Mouse (Mus musculus): ENCODE results near the gene Cstl1.
"Not testable (repeated sequence)": the region's sequence is repeated elsewhere in the genome, so short reads cannot be mapped to it uniquely, and the experiment has no call there.

The Cstl1 gene

DNA sequence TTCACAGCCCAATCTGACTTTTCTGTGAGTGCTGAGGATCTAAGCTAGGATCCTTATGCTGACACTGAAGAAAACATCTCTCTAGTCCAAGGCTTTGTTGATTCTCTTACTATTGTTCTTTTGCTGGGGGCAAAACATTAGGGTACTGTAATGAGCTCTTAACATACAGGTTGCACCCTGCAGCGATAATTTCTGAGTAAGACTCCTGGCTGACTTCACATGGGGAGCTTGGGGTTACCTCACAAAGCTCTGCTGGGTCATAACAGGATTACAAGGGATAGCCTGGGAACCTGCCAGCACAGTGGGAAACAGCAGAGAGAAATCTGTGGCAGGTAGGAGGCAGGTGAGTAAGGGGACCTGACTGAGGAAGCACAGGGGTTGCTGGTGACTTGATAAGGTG, at the start of gene Cstl1:
TSS of gene Cstl1 (plus strand) at position 301 of the 400 bp plus-strand sequence.
- no peak for DNase-seq

DNA sequence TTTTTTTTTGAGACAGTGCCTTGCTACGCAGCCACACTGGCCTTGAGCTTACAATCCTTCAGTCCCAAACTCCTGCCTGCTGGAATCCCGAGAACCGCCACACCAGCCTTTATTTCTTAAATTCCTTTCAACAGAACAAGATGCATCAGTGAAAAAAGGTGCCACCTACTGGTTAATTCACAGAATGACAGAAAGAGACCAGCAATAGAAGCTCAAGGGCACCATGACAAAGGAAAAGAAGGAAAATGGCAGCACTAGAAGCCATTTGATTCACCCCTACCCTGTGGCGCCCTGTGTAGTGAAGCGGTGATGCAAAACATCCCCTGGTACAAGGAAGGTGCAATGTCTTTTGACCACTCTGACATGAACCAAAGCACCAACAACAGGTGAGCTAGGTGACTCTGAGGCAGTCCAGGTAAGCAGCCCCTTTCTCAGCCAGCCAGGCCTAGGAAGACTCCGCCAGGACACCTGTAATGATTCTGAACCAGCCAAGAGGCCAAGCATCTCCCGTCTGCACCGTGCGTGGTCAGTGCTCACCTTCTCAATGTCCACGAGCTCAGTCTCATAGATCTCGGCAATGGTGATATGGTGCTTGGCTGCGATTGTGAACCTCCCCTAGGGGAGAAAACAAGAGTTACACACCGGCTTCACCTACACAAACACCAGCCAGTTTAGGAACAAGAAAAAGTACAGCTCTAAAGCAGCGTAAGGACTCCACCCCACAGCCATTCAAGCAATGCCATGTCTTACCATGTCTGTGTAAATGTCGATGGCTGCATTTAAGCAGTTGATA, 43.6 kb upstream of the Cstl1 start:
- DNase-seq, result peak; percentile 71

DNA sequence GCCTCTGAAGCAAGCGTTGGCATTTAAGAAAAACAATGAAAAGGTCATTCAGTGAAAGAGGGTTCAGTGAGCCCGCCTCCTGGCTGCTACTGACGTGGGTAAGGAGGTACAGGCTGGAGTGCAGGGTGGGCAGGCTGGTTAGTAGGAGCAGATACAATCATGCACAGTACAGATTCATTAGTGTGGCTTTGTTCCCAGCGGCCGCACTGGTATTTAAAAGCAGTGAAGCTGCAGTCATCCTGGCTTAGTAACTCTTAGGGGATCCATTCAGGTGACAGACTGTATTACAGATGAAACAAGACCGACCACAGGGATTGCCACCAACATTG, 43.0 kb upstream of the Cstl1 start:
- DNase-seq, result no peak

DNA sequence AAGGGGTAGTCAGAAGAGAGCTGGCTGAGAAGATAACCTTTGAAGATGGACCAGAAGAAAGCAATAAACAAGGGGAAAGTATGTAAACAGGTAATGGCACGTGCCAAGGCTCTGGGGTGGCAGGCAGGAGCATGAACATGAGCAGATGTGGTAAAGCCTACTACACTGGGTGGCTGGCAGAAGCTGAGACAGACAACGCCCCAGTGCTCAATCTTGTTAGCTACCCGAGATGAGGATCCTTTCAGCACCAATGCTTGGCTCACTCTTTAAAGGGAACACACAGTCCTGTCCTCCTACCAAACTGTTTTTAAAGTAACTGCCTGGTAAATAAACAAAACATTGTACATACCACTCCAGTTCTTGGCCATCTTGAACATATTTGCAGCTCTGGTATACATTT, 37.8 kb upstream of the Cstl1 start:
- DNase-seq, result no peak

DNA sequence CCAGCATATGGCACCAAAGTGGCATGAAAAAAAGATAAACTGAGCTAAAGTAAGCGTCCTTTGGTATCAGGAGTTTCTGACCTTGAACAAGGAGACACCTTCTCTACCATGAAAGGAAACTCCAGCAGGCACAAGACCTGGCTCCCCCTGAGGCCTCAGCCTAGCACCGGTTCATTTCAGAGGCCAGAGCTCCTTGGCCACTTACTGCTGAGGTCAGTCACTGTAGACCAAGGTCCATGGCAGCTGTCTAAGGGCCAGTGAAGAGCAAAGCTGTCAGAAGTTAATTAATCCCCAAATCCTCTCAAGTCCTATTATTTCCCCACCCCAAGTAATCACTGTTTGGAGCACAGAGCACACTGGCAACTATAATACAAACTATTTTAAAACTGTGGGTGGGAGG, 33.1 kb upstream of the Cstl1 start:
- DNase-seq, result peak; percentile 55

DNA sequence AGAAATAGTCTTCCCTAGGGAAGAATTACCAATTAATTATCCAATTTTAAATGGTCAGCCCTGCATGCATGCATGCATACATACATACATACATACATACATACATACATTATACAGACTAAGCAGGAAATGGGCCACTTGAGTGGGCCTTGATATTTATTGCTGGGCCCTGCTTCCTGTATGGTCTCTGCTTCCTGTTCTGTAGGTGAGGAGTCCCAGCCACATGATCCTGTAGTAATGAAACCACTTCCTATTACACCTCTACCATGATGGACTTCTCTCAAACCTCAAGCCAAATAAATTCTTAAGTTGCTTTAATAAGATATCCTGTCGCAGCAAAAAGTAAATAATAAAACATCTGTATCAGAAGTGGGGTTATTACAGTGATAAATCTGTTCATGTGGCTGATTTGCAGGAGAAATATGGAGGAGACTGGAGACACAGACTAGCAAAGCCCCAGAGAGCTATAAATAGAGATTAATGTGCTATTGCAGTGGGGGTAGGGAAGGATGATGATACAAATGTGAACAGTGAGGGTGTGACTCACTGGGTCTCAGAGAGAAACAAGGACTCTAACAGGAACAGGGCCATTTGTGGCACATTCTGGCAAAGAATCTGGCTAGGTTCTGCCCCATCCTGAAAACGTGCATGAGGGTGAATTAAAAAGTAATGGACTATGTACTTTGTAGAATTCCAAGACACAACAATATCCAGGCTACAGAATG, 30.7 kb upstream of the Cstl1 start:
- no peak for DNase-seq

DNA sequence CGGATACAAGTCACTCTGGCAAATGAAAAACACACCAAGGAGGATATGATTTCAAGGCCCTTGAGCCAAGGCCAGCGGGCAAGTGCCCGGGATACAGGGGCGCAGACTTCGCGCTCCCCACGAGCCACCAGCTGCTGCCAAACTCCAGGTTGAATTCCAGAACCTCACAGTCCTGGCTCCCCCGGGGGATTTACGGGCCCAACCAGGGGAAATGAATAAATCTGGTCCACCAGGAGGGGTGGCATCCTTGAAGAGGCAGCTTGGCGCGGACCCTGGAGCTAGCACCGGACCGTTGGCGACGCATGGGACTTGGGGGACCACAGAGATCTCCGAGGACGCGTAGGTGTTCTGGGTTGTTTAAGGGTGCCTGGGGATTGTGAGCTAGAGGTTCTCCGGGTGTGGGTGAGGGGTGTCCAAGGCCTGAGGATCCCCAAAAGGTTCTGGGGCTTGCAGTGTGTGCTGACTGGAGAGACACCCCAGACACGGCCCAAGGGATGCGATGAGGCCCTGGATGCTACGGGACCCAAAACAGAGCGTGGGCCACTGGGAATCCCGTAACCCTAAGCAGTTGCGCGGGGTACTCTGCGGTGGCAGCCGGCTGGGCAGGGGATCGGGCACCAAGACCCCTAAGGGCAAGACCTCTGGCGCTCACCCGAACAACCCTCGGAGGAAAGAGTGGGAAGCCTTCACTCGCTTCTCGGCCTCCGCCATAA, 18.4 kb upstream of the Cstl1 start:
- peak; percentile 49 for DNase-seq

DNA sequence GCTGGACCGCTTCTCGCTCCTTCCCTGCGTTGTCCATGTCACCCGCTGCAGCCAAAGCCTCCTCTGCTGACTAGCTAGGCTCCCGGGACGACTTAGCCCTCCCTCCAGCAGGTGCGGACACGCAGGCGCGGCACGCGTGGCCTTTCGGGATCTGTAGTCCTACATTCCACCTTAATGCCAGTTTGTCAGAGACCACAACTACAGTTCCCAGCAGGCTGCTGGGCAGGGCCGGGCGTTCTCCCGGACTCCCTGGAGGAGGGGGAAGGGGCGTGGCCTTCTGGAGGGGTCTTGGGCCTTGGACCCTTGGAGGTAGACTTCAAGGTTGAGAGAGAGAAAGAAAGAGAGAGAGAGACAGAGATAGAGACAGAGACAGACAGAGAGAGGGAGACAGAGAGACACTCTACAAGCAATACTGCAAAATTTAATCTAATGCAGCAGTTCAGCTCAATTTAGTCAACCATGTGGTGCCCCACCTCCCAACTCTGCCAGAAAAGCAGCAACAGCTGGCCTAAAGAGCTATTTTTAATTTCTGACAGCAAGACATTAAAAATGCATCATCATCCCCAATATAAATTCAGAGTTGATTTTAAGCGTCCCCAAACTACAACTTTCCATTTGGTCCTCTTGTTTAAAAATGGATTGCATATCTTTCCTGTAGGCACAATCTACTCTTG, 17.7 kb upstream of the Cstl1 start, which contains the start of gene Napb:
TSS of gene Napb (minus strand) at position 141 of the 674 bp plus-strand sequence.
- peak; percentile 96 for DNase-seq

DNA sequence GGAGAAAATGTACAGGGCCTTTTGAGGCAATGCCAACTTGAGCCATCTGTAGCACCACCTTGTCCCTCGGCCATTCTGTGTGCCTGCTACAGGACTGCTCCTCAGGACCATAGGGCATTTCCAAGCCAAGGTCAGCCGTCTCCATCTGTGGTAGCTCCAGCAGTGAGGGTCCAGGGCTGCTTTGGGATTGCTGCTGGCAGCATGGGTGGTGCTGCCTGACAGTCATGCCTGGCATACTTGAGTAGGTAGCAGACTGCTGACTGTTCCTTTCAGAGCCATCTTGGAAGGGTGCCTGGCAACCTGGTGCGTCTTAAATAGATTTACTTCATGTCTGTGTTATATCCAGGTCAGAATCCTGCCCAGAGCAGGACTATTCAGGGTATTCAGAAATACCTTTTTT, 7.2 kb upstream of the Cstl1 start:
- DNase-seq, result no peak

DNA sequence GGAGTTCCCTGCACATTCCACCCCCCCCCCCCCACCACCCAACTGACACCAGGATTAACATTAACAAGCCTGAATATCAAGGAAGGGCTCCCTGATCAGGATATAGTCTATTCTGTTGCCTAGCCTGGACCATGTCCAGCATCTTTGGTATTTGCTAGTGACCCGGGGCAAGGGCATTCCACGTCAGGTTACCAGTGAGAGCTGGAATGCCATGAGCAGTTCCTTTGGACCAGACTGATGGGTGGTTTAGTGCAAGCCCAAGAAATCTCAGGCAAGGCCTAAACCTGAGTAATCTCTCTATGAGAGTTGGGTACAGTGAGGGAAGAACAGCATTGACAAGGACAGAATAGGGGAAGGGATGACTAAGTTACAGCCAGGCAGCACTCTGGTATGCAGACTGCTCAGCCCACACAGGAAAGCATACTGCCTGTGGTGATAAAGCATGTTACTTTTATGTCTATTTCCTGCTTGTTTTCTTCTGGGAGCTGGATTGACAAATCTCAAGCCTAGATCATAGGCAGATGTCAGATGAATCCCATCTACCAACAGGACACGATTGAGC, 6.2 kb upstream of the Cstl1 start:
- DNase-seq, result no peak

DNA sequence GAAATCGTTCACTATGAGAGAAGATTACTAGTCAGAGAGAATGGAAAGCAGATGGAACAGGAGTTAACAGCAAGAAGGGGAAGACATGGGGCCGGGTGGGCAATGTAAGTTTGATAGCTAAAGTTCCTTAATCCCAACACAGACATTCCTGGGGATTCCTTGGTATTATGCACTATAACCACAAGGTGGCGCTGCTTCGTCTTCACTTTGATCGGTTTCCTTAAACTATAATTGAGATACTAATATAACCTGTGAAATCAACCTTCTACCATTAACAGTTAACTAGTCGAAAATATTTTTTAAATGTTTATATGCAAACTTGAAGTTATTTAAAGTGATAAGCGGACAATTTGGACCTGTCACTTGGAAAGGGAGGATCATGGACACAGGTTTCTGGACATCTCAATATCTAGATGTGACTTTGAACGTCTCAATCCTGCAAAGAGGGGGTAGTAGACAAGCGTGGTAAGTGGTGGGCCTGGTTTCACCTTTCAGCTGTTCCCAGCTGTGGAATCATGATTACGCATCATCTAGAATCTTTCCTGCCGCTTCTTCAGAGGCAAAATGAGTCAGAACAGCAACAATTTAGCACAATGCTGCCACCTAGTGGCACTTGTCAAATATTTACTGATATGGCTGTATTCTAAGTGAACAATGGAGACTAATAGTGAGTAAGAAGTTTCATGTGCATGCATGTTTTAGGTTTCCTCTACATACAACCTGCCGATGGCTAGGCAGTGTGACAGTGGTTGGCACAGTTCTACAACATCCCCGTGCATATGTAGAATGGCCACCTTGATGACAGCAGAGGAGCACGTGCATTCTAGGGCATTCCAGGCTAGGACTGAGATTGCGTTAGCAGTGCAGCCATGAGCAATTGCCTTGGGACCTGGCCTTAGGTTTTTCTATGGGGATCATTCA, 2.0 kb downstream of the Cstl1 start:
- peak; percentile 90 for DNase-seq

DNA sequence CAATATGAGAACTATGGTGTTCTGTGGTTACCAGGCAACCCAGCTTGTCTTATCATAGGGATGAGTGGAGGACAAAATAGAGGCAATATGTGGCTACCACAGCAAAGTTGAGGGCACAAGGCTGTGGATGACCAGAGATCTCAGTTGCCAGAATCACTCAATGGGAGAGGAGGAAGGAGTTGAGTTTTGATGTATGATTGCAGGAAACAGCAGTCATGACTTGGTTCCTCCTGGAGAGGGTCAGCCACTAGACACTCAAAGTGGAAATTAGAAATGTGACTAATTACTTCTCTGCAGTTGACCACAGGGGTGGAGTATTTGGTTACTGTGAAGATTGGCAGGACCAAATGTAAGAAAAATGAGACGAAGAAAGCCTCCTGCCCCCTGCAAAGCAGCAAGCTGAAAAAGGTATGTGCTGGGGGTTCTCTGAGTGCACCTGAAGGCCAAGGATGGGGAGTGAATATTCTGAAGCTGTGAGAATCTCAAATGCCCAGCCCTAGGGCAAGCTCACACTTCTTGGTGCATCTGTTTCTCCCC, 4.2 kb downstream of the Cstl1 start:
- DNase-seq, result no peak

DNA sequence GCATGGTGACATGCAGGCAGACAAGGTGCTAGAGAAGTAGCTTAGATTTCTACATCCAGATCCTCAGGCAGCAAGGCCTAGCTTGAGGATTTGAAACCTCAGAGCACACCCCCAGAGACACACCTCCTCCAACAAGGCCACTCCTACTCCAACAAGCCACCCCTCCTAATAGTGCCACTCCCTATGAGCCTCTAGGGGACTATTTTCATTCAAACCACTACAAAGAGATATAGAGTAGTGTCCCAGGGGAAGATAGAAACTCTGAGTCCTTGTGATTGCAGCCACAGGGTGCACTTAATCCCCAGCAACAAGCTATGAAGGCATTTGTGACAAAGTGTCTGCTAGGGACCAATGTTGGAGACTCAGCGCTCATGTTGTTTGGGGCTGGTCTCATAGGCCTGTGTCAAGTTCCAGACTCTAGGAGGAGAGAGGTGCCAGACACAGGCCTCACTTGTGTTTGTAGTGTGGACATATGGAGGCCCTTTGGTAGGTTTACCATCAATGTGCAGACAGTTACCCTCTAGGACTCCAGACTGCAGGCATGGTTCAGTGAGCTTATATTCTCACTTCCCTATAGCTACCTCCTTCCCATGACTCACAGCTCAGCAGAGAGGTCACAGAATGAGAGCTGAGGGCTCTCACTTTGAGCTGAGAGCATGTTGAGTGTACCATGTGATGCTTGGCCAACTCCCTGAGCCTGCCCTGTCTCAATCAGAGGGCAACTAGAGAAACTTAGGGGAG, 13.7 kb downstream of the Cstl1 start:
- DNase-seq, result no peak

DNA sequence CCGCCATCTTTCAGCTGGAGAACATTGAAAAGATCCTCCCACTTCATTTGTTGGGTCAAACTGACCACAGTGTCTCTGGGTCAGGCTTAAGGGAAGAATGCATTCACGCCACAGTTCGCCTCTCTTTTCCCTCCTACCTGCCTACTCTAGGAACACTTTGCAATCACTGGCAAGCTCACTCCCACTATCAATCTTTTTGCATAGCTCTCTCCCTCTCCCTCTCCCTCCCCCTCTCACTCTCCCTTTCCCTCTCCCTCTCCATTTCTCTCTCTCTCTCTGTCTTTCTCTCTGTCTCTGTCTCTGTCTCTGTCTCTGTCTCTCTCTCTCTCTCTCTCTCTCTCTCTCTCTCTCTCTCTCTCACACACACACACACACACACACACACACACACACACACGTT, 21.2 kb downstream of the Cstl1 start, which contains the start of gene Cst11:
TSS of gene Cst11 (minus strand) at position 101 of the 400 bp plus-strand sequence.
- not testable (repeated sequence) for DNase-seq

DNA sequence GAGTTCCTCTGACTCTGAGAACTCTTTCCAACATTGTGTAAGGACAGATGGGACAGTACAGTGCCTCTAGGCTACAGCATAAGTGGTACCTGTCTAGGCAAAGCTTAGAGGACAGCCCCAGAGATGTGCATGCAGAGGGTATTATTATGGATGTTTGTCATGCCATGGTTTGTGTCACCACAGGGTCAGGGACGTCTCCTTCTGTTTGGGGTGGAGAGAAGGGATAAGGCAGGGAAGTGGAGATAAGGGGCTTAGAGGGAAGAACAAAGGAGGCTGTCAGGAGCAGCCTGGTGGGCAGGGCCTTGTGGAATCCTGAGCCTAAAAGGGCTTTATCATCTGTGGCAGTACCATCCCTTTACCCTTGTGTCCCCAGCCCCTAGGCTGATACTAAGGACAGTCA, 31.6 kb downstream of the Cstl1 start, which contains the start of gene 8030411F24Rik:
TSS of gene 8030411F24Rik (plus strand) at position 301 of the 400 bp plus-strand sequence.
- no peak for DNase-seq

DNA sequence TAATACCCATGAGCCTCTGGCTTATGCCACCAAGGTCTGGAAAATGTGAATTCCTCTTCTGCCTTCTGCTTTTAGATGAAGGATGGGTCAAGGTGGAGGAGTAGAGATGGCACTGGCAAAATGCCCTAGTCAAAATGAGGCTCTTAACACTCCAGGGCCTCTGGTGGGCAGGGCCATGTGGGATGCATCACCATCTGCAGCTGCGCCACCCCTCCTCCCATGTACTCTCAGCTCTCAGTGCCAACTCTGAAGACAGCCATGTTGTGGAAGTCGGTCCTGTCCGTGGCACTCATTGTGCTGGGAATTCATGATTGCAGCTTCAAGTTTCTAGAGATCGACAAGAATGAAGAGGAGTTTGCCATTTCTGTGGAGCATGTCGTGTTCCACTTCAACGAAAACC, 39.0 kb downstream of the Cstl1 start, which contains the start of gene Cst12:
TSS of gene Cst12 (plus strand) at position 220 of the 400 bp plus-strand sequence.
- no peak for DNase-seq

DNA sequence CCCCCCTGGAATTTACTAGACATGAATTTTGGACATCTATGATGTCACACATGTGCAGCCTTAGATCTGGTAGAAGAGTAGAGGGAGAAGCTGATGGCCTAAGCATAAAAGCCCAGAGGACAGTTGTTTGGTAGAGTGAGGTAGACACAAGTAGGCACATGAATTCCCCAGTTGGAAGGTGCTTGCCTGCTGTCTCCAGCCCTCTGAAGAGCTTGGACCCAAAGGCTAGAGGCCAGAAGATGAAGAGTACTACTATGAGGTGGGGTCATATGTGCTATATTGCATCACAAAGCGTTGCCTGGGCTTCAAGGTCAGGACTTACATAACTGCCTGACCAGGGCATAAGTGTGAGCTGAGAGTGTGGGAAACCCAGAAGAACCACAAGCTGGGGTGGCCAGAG, 48.3 kb downstream of the Cstl1 start, which contains the start of gene Cst8:
TSS of gene Cst8 (plus strand) at position 301 of the 400 bp plus-strand sequence.
- no peak for DNase-seq

DNA sequence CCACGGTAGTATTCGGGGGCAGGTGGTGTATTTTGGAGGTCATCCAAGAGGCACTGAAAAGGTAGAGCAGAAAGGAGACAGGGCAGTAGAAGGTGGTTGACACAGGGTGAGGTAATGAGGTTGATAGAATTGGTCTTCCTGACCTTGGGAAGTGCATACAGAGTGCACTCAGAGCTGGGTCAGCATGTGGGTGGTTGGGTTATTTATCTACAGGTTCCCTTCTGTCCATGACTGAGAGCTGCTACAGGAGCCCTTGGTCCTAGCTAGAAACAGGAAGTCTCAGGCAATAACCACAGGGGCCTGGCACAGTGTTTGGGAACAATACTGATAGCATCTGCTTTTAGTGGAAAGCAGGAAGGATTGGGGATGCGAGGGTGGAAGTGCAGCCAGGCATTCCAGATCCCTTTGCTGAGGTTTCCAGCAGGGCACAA, 51.3 kb downstream of the Cstl1 start:
- no peak for DNase-seq

All from retina, postnatal 1 day (tissue).